Mouse (Mus musculus): ENCODE results near the gene Olfr1393. TPM values are rescaled to one million over a fixed set of nuclear protein-coding genes. Genes with fewer than 3 reads are reported as not detected.

Olfr1393 gene
- total and polyA plus RNA-seq, 2 experiments from 2014 or later, result 0.10 TPM; not detected in 1

GRCm38 (mm10) chr11:49250422-49251379, 27.4 kb upstream of the Olfr1393 start:
- DNase-seq (ENCODE audit: low spot score), result peak; percentile 71
- no peaks in the 10 kb centered on the region for H3K9me3 ChIP-seq (ENCODE audit: low read length)
- peak; percentile 94 for ATAC-seq
- no peaks in the 10 kb centered on the region for H3K27me3 ChIP-seq (ENCODE audit: insufficient read depth, low read length)
- H3K9ac ChIP-seq (replicated peaks; ENCODE audit: low read length), result peak overlapping the region; percentile 57
- H3K27ac ChIP-seq, result peak overlapping the region; percentile 79
- H3K36me3 ChIP-seq (ENCODE audit: insufficient read depth, low read length), result peaks cover 4% of the 10 kb centered on the region; the same call in 1 of the 2 replicates
- 0 out of 2 replicates have a peak, but pooled peaks cover 6% of the 10 kb centered on the region for H3K4me1 ChIP-seq (ENCODE audit: insufficient read depth, low read length)
- WGBS, result 2% methylated on average over 45 of the region's 45 CpGs
- H3K4me3 ChIP-seq (ENCODE audit: low read length), result peak overlapping the region; percentile 50
- TF ChIP-seq CTCF (IDR thresholded peaks at IDR 0.05; ENCODE audit: low read depth), result peak; percentile 53
- peak overlapping the region; percentile 66 for H3K4me2 ChIP-seq (ENCODE audit: low read depth, low read length)

GRCm38 (mm10) chr11:49251380-49251761, 26.7 kb upstream of the Olfr1393 start:
- no peaks in the 10 kb centered on the region for H3K27me3 ChIP-seq (ENCODE audit: insufficient read depth, low read length)
- no peak for DNase-seq (ENCODE audit: low spot score)
- TF ChIP-seq CTCF (IDR thresholded peaks at IDR 0.05; ENCODE audit: low read depth), result no peak
- 0 out of 2 replicates have a peak, but pooled peaks cover 6% of the 10 kb centered on the region for H3K4me1 ChIP-seq (ENCODE audit: insufficient read depth, low read length)
- no peak for ATAC-seq
- no peak overlapping the region for H3K27ac ChIP-seq
- peaks cover 4% of the 10 kb centered on the region; the same call in 1 of the 2 replicates for H3K36me3 ChIP-seq (ENCODE audit: insufficient read depth, low read length)
- WGBS, result 76% methylated on average over 7 of the region's 7 CpGs
- peak overlapping the region; percentile 66 for H3K4me2 ChIP-seq (ENCODE audit: low read depth, low read length)
- peak overlapping the region; percentile 50; the same call in 1 of the 2 replicates for H3K4me3 ChIP-seq (ENCODE audit: low read length)
- no peaks in the 10 kb centered on the region for H3K9me3 ChIP-seq (ENCODE audit: low read length)
- no peak overlapping the region for H3K9ac ChIP-seq (replicated peaks; ENCODE audit: low read length)

- no peak for TF ChIP-seq CTCF (IDR thresholded peaks at IDR 0.05; ENCODE audit: low read depth)
- Histone ChIP-seq H3K9ac (replicated peaks; ENCODE audit: low read length) (no peak overlapping the region), H3K9me3 (ENCODE audit: low read length) (no peaks in the 10 kb centered on the region), H3K27me3 (ENCODE audit: insufficient read depth, low read length) (no peaks in the 10 kb centered on the region), H3K27ac (no peak overlapping the region), H3K4me3 (ENCODE audit: low read length) (no peak overlapping the region), H3K4me1 (ENCODE audit: insufficient read depth, low read length) (0 out of 2 replicates have a peak, but pooled peaks cover 4% of the 10 kb centered on the region), H3K4me2 (ENCODE audit: low read depth, low read length) (0 out of 2 replicates have a peak overlapping the region, but pooled peaks have one; percentile 66), H3K36me3 (ENCODE audit: insufficient read depth, low read length) (peaks cover 4% of the 10 kb centered on the region; the same call in 1 of the 2 replicates)
- no peak for DNase-seq (ENCODE audit: low spot score)
- no peak for ATAC-seq
- WGBS, result 80% methylated on average over 5 of the region's 5 CpGs
These were observed 26.1 kb upstream of the Olfr1393 start for GRCm38 (mm10) chr11:49252048-49252447.

- Histone ChIP-seq H3K4me1 (ENCODE audit: insufficient read depth, low read length) (no peaks in the 10 kb centered on the region), H3K9me3 (ENCODE audit: low read length) (no peaks in the 10 kb centered on the region), H3K9ac (replicated peaks; ENCODE audit: low read length) (no peak overlapping the region), H3K4me2 (ENCODE audit: low read depth, low read length) (no peak overlapping the region), H3K27me3 (ENCODE audit: insufficient read depth, low read length) (no peaks in the 10 kb centered on the region), H3K36me3 (ENCODE audit: insufficient read depth, low read length) (peaks cover 4% of the 10 kb centered on the region; the same call in 1 of the 2 replicates), H3K27ac (no peak overlapping the region), H3K4me3 (ENCODE audit: low read length) (no peak overlapping the region)
- no peak for ATAC-seq
- 83% methylated on average over 6 of the region's 6 CpGs for WGBS
- TF ChIP-seq CTCF (IDR thresholded peaks at IDR 0.05; ENCODE audit: low read depth), result no peak
- no peak for DNase-seq (ENCODE audit: low spot score)
These were observed 25.1 kb upstream of the Olfr1393 start for GRCm38 (mm10) chr11:49253035-49253434.

- Histone ChIP-seq H3K27ac (no peak overlapping the region), H3K9ac (replicated peaks; ENCODE audit: low read length) (no peak overlapping the region), H3K4me1 (ENCODE audit: insufficient read depth, low read length) (no peaks in the 10 kb centered on the region), H3K36me3 (ENCODE audit: insufficient read depth, low read length) (peaks cover 13% of the 10 kb centered on the region; the same call in 1 of the 2 replicates), H3K9me3 (ENCODE audit: low read length) (no peaks in the 10 kb centered on the region), H3K27me3 (ENCODE audit: insufficient read depth, low read length) (no peaks in the 10 kb centered on the region), H3K4me2 (ENCODE audit: low read depth, low read length) (no peak overlapping the region), H3K4me3 (ENCODE audit: low read length) (no peak overlapping the region)
- WGBS, result 93% methylated on average over 2 of the region's 2 CpGs
- no peak for DNase-seq (ENCODE audit: low spot score)
- no peak for ATAC-seq
- no peak for TF ChIP-seq CTCF (IDR thresholded peaks at IDR 0.05; ENCODE audit: low read depth)
These were observed 18.8 kb upstream of the Olfr1393 start for GRCm38 (mm10) chr11:49259296-49259695.

- no peak overlapping the region for H3K4me2 ChIP-seq (ENCODE audit: low read depth, low read length)
- no peak overlapping the region for H3K4me3 ChIP-seq (ENCODE audit: low read length)
- no peaks in the 10 kb centered on the region for H3K9me3 ChIP-seq (ENCODE audit: low read length)
- H3K9ac ChIP-seq (replicated peaks; ENCODE audit: low read length), result no peak overlapping the region
- no peak overlapping the region for H3K27ac ChIP-seq
- peaks cover 13% of the 10 kb centered on the region; the same call in 1 of the 2 replicates for H3K36me3 ChIP-seq (ENCODE audit: insufficient read depth, low read length)
- ATAC-seq (no peak), DNase-seq (ENCODE audit: low spot score) (no peak)
- TF ChIP-seq CTCF (IDR thresholded peaks at IDR 0.05; ENCODE audit: low read depth), result no peak
- H3K4me1 ChIP-seq (ENCODE audit: insufficient read depth, low read length), result no peaks in the 10 kb centered on the region
- 72% methylated on average over 1 of the region's 1 CpGs for WGBS
- H3K27me3 ChIP-seq (ENCODE audit: insufficient read depth, low read length), result no peaks in the 10 kb centered on the region
These were observed 18.3 kb upstream of the Olfr1393 start for GRCm38 (mm10) chr11:49259829-49260228.
